Mouse (Mus musculus): ENCODE data around the gene Vmn2r9. TPM values are rescaled to one million over a fixed set of nuclear protein-coding genes. Genes with fewer than 3 reads are reported as not detected.
"Not testable (repeated sequence)": the region's sequence is repeated elsewhere in the genome, so short reads cannot be mapped to it uniquely, and the experiment has no call there.

The Vmn2r9 gene
- not detected in 2 replicates for polyA plus RNA-seq (2016; fragmentation: Nextera tagmentation; extraction: Ambion mirVana)

DNA sequence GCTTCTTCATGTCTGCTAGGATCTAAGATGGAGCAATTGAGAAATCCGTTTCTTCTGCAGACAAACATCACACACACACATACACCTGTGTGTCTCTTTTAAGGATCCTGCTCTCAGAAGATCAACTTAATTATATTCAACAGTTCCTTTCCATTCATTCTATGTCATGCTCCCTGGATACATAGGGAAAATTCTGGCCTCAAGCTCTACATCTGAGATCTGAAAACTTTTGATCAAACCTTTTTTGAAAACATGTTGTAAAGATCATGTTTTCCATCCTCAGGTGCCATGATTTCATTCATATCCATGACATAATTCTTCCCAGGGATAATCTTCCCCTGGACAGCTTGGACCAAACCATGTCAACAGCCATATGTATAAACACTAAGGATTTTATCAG, at the start of gene Vmn2r9:
Gene Vmn2r9 (minus strand): TSS at position 101 of the 400 bp plus-strand sequence.
- H3K36me3 ChIP-seq (replicated peaks); H3K9ac ChIP-seq; H3K4me2 ChIP-seq; H3K27me3 ChIP-seq; H3K4me1 ChIP-seq; H3K4me3 ChIP-seq (replicated peaks); H3K9me3 ChIP-seq; H3K27ac ChIP-seq; ATAC-seq (ENCODE audit: low FRiP score): not testable (repeated sequence)
- WGBS, result 63% methylated on average over 1 of the region's 1 CpGs

DNA sequence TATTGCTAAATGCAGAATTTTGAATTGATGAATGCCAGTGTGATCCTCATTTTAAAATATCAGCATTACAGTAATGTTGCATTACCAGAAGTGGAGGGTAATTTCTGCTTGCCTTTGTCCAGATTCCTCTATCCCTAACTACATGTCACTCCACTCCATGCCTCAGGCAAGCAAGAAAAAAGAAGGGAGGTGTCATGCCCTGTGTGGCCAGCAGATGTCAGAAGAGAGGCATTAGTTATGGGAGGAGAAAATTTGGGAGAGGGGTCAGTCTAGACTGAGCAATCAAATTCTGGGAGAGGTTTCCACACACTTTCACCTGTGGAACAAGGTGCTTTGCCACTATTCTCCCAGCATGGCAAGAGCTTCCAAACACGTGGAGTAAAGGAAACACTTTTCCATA, 14.3 kb upstream of the Vmn2r9 start:
- not testable (repeated sequence) for H3K9me3 ChIP-seq; H3K9ac ChIP-seq; ATAC-seq (ENCODE audit: low FRiP score); H3K27ac ChIP-seq; H3K36me3 ChIP-seq (replicated peaks); H3K4me2 ChIP-seq; H3K27me3 ChIP-seq; H3K4me3 ChIP-seq (replicated peaks); H3K4me1 ChIP-seq
- WGBS, result 12% methylated on average over 1 of the region's 1 CpGs

DNA sequence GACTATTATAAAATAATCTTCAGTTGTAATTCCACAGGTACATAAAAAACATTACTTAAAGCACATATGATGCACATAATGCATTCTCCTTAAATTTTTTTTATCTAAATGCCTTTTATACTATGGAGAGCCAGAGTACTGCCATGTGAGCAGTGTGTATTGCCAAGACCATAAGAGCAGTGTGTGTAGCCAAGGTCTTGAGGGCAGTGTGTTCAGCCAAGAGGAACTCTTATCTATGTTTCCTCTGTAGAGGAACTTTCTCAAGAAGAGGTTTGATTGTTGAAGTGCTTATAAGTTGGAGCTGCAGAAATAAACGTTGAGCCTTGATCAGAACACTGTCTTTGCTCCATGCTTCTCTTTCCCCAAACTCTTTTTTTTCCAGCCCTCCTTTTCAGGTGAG, 2.9 kb downstream of the Vmn2r9 start:
- Histone ChIP-seq H3K4me2 (no peak overlapping the region), H3K4me1 (no peaks in the 10 kb centered on the region)

DNA sequence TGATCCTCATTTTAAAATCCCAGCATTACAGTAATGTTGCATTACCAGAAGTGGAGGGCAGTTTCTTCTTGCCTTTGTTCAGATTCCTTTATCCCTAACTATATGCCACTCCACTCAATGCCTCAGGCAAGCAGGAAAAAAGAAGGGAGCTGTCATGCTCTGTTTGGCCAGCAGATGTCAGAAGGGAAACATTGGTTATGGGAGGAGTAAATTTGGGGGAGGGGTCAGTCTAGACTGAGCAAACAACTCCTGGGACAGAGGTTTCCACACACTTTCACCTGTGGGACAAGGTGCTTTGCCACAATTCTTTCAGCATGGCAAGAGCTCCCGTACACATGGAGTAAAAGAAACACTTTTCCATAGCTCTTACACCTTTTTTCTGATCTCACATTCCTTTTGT, 16.2 kb downstream of the Vmn2r9 start:
- no peaks in the 10 kb centered on the region for H3K27me3 ChIP-seq

More for the DNA sequence above, 2.9 kb downstream of the Vmn2r9 start:
- Histone ChIP-seq H3K27ac (no peak overlapping the region), H3K9me3 (no peaks in the 10 kb centered on the region), H3K4me3 (replicated peaks) (no peak overlapping the region), H3K9ac (no peak overlapping the region), H3K27me3 (no peaks in the 10 kb centered on the region), H3K36me3 (replicated peaks) (no peaks in the 10 kb centered on the region)
- 48% methylated on average over 1 of the region's 1 CpGs for WGBS
- ATAC-seq (ENCODE audit: low FRiP score), result no peak

DNA sequence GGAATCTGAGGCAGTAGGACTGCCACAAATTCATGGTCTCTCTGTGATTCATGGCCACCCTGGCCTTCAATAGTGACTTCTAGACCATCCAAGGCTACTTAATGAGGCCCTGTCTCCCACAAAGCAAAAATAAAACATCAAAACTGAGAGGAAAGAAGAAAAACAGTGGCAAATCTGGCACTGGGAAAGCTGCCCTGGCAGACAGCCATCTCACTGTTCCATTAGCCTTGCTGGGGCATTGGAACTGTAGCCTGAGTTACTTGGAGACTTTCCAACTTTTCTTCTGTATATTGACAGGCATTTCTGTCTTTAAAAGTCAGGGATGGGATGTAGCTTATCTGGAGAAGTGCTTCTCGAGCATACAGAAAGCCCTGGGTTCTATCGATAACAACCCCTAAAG, 29.1 kb downstream of the Vmn2r9 start:
- Histone ChIP-seq H3K9me3 (0 out of 2 replicates have a peak, but pooled peaks cover 4% of the 10 kb centered on the region), H3K36me3 (replicated peaks) (no peaks in the 10 kb centered on the region), H3K4me2 (no peak overlapping the region), H3K4me1 (no peaks in the 10 kb centered on the region), H3K27me3 (no peaks in the 10 kb centered on the region), H3K9ac (no peak overlapping the region), H3K4me3 (replicated peaks) (no peak overlapping the region), H3K27ac (no peak overlapping the region)
- no peak for ATAC-seq (ENCODE audit: low FRiP score)
- WGBS, result 87% methylated on average over 2 of the region's 2 CpGs

More for the DNA sequence above, 16.2 kb downstream of the Vmn2r9 start:
- no peaks in the 10 kb centered on the region for H3K36me3 ChIP-seq (replicated peaks)
- WGBS, result 66% methylated on average over 1 of the region's 1 CpGs
- no peak overlapping the region for H3K9ac ChIP-seq
- no peaks in the 10 kb centered on the region for H3K4me1 ChIP-seq
- H3K27ac ChIP-seq, result no peak overlapping the region
- H3K9me3 ChIP-seq, result no peaks in the 10 kb centered on the region
- H3K4me2 ChIP-seq, result no peak overlapping the region
- ATAC-seq (ENCODE audit: low FRiP score), result no peak
- no peak overlapping the region for H3K4me3 ChIP-seq (replicated peaks)

DNA sequence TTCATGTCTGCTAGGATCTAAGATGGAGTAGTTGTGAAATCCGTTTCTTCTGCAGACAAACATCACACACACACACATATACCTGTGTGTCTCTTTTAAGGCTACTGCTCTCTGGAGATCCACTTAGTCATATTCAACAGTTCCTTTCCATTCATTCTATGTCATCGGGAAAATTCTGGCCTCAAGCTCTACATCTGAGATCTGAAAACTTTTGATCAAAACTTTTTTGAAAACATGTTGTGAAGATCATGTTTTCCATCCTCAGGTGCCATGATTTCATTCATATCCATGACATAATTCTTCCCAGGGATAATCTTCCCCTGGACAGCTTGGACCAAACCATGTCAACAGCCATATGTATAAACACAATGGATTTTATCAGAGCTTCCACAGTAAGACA, 43.7 kb downstream of the Vmn2r9 start, which contains the start of gene Vmn2r8:
Gene Vmn2r8 (minus strand): TSS at position 101 of the 400 bp plus-strand sequence.
- ATAC-seq (ENCODE audit: low FRiP score); H3K4me2 ChIP-seq; H3K9ac ChIP-seq; H3K27me3 ChIP-seq; H3K4me3 ChIP-seq (replicated peaks); H3K4me1 ChIP-seq; H3K27ac ChIP-seq; H3K36me3 ChIP-seq (replicated peaks); H3K9me3 ChIP-seq: not testable (repeated sequence)
- WGBS, result 80% methylated on average over 2 of the region's 2 CpGs

DNA sequence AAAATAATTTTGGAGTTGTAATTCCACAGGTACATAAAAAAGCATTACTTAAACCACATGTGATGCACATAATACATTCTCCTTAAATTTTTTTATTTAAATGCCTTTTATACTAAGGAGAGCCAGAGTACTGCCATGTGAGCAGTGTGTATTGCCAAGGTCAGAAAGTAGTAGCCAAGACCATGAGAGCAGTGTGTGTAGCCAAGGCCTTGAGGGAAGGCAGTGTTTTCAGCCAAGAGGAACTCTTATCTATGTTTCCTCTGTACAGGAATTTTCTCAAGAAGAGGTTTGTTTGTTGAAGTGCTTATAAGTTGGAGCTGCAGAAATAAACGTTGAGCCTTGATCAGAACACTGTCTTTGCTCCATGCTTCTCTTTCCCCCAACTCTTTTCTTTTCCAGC, 48.8 kb downstream of the Vmn2r9 start:
- Histone ChIP-seq H3K9ac (no peak overlapping the region), H3K27me3 (no peaks in the 10 kb centered on the region), H3K4me3 (replicated peaks) (no peak overlapping the region), H3K9me3 (no peaks in the 10 kb centered on the region), H3K4me1 (no peaks in the 10 kb centered on the region), H3K27ac (no peak overlapping the region), H3K4me2 (no peak overlapping the region), H3K36me3 (replicated peaks) (no peaks in the 10 kb centered on the region)
- no peak for ATAC-seq (ENCODE audit: low FRiP score)
- 40% methylated on average over 1 of the region's 1 CpGs for WGBS

DNA sequence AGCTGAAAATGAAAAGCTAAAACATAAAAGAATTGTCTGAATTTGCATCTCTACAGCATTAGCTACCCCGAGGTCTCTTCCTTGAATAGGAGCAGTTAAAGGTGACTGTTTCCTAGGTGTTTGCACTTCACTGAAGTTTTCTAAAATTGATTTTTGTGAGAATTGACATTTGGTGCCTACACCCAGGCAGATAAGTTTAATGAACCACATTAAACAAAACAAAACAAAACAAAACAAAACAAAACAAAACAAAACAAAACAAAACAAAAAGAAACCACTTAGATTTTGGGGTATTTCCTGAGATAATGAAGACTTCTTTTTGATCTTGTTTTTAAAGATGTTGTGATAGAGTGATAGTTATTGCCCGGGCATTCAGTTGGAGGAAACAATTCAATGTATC, 57.1 kb downstream of the Vmn2r9 start, which contains the start of gene Tmed11:
Gene Tmed11 (minus strand): TSS at position 101 of the 400 bp plus-strand sequence.
- not testable (repeated sequence) for H3K9ac ChIP-seq; H3K4me1 ChIP-seq; H3K27ac ChIP-seq; H3K27me3 ChIP-seq; H3K36me3 ChIP-seq (replicated peaks); H3K9me3 ChIP-seq; H3K4me3 ChIP-seq (replicated peaks); H3K4me2 ChIP-seq; ATAC-seq (ENCODE audit: low FRiP score)
- 68% methylated on average over 2 of the region's 2 CpGs for WGBS

DNA sequence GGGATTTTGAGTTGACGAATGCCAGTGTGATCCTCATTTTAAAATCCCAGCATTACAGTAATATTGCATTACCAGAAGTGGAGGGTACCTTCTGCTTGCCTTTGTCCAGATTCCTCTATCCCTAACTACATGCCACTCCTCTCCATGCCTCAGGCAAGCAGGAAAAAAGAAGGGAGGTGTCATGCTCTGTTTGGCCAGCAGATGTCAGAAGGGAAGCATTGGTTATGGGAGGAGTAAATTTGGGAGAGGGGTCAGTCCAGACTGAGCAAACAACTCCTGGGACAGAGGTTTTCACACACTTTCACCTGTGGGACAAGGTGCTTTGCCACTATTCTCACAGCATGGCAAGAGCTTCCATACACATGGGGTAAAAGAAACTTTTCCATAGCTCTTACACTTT, 62.0 kb downstream of the Vmn2r9 start:
- H3K9ac ChIP-seq; H3K27ac ChIP-seq; H3K9me3 ChIP-seq; H3K27me3 ChIP-seq; H3K4me2 ChIP-seq; H3K36me3 ChIP-seq (replicated peaks); H3K4me1 ChIP-seq; H3K4me3 ChIP-seq (replicated peaks); ATAC-seq (ENCODE audit: low FRiP score): not testable (repeated sequence)
- WGBS, result 40% methylated on average over 1 of the region's 1 CpGs

Other genes with a start within 250 kb of the Vmn2r9 start
- gene Gak, start 222.8 kb downstream of the Vmn2r9 start, polyA plus RNA-seq (2016; fragmentation: Nextera tagmentation; extraction: Ambion mirVana), result 57.7 and 61.0 TPM in 2 replicates
- gene Tmem175, start 222.8 kb downstream of the Vmn2r9 start, polyA plus RNA-seq (2016; fragmentation: Nextera tagmentation; extraction: Ambion mirVana), result 19.6 and 20.0 TPM in 2 replicates
- gene Idua, start 192.3 kb downstream of the Vmn2r9 start, polyA plus RNA-seq (2016; fragmentation: Nextera tagmentation; extraction: Ambion mirVana), result 9.5 and 9.6 TPM in 2 replicates
- gene Dgkq, start 182.9 kb downstream of the Vmn2r9 start, polyA plus RNA-seq (2016; fragmentation: Nextera tagmentation; extraction: Ambion mirVana), result 19.7 and 20.7 TPM in 2 replicates
- 1.2 TPM in 2 replicates for gene Slc26a1, start 177.0 kb downstream of the Vmn2r9 start, polyA plus RNA-seq (2016; fragmentation: Nextera tagmentation; extraction: Ambion mirVana)
- 17.6 and 19.3 TPM in 2 replicates for gene Fgfrl1, start 160.2 kb downstream of the Vmn2r9 start, polyA plus RNA-seq (2016; fragmentation: Nextera tagmentation; extraction: Ambion mirVana)
- 0.29 TPM in 1 of 2 replicates, not detected in the other for gene Rnf212, start 77.6 kb downstream of the Vmn2r9 start, polyA plus RNA-seq (2016; fragmentation: Nextera tagmentation; extraction: Ambion mirVana)
- gene Tmed11, start 57.2 kb downstream of the Vmn2r9 start, polyA plus RNA-seq (2016; fragmentation: Nextera tagmentation; extraction: Ambion mirVana), result not detected in 2 replicates
- not detected in 2 replicates for gene Vmn2r8, start 43.8 kb downstream of the Vmn2r9 start, polyA plus RNA-seq (2016; fragmentation: Nextera tagmentation; extraction: Ambion mirVana)
- gene Vmn2r10, start 153.9 kb upstream of the Vmn2r9 start, polyA plus RNA-seq (2016; fragmentation: Nextera tagmentation; extraction: Ambion mirVana), result not detected in 2 replicates
- gene Vmn2r11, start 207.0 kb upstream of the Vmn2r9 start, polyA plus RNA-seq (2016; fragmentation: Nextera tagmentation; extraction: Ambion mirVana), result not detected in 2 replicates
- not detected in 2 replicates for gene Vmn2r12, start 245.3 kb upstream of the Vmn2r9 start, polyA plus RNA-seq (2016; fragmentation: Nextera tagmentation; extraction: Ambion mirVana)

All from forebrain, embryonic 12.5 days (tissue).